Mouse (Mus musculus): ENCODE data around the gene Pank2. TPM values are rescaled to one million over a fixed set of nuclear protein-coding genes. Genes with fewer than 3 reads are reported as not detected.

Gene Pank2
- total RNA-seq, 2 experiments from 2014 or later, result 51.1 to 60.1 TPM

DNA sequence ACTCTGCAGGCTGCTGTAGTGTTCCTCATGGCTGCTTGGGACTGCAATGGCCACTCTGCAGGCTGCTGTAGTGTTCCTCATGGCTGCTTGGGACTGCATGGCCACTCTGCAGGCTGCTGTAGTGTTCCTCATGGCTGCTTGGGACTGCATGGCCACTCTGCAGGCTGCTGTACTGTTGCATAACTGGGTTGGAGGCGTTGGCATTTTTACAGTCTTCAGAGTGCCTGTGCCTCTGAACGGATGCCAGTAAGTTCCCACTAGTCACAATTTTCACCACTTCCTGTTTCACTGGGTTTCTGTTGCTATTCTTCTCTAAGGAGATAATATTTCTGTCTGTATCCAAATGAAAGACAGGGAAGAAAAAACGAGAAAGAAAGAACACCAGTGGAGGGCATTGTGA lies 58.9 kb downstream of the Pank2 start:
- peak; percentile 25 to 71 for DNase-seq (ENCODE audit: low spot score in 2 of 2)

DNA sequence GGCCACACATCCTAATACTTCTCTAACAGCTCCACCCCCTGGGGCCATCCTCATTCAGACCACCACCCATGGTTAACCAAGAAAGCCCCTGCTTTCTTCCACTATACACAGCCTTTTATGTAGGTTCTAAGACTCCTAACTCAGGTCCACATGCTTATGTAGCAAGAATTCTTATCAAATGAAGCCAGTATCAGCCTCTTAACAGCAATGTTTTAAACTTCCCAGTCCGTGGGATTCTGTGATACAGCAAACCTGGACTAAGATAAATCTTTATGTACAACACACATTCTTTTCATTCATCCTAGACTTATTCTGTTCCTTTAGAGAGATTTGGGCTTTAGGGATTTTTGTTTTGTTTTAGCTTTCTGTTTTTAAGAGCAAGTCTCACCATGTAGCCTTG lies 61.4 kb downstream of the Pank2 start:
- no peak for DNase-seq (ENCODE audit: low spot score in 2 of 2)

- DNase-seq (ENCODE audit: low spot score in 2 of 2), result no peak
These were observed 63.7 kb downstream of the Pank2 start for GRCm38 (mm10) chr2:131326044-131326443.

DNA sequence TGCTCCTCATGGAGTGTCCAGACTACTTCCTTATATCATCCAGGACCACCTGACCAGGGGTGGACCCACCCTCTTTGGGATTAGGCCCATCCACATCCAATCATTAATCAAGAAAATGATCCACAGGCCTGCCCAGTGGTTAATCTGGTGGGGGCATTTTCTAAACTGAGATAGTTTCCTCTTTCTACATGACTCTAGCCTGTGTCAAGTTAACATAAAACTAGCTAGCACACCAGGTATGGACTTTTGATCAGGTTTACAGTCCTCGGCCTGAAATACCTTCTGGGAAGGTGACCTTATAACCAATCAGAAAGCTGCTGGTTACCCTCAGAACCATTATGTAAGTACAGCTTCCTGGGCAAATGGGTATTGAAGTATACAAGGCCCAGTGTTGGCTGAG lies 66.7 kb downstream of the Pank2 start:
- no peak for DNase-seq (ENCODE audit: low spot score in 2 of 2)

GRCm38 (mm10) chr2:131330548-131330947 lies 68.3 kb downstream of the Pank2 start:
- no peak for DNase-seq (ENCODE audit: low spot score in 2 of 2)

DNA sequence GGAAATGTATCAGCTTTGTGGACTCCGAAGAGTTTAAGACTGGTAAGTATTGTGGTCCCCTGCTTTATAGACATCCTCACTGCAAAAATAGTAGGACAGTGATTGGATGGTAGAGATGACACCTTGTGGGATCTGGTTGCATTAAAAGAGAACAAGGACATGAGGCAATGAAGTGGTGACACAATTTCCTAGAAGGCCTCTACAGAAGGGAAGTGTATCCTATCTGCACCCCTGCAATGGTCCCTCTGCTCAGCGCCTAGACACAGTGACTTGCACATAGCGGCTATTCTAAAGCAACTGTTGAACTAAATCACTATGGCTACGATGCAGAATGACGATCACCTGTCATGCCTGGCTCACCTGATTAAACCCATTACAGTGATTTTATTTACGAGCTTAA lies 75.3 kb downstream of the Pank2 start:
- DNase-seq (ENCODE audit: low spot score in 2 of 2), result no peak

DNA sequence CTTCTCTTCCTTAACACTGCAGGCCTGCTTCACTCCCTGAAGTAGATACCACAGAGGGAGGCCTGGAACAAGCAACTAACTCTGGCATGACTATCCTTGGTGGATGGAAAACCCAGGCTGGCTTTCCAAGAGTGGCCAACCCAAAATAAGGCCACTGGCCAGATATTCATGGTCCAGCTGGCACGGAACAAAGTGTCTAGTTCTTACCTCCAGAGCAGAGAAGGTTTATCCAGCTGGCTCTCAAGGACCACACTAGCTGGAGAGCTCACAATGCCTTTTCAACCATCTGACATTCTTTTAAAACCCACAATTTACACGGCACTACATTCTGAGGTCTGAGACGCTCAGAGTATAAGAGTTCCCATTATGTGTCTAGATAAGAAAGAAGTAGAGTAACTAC lies 82.2 kb downstream of the Pank2 start:
- peak; percentile 19 to 59 for DNase-seq (ENCODE audit: low spot score in 2 of 2)

GRCm38 (mm10) chr2:131345556-131345955 lies 83.3 kb downstream of the Pank2 start:
- no peak for DNase-seq (ENCODE audit: low spot score in 2 of 2)

Small RNA genes lying within 50 kb of the gene (microRNA-seq; reads per million reads assigned to microRNA genes)
- gene Mir103-2, result 15.0 to 38.4 reads per million in 2 experiments

Other genes with a start within 250 kb of the Pank2 start
- gene Gfra4, start 219.4 kb upstream of the Pank2 start, total RNA-seq (2021), result 10 to 100 TPM; 61.4 to 65.5 TPM
- under 1 TPM; 0.18 to 0.74 TPM for gene Adam33, start 198.7 kb upstream of the Pank2 start, total RNA-seq (2021)
- under 1 TPM; 0.36 to 0.47 TPM for gene Siglec1, start 175.7 kb upstream of the Pank2 start, total RNA-seq (2021)
- 1 to 10 TPM; 6.1 to 8.3 TPM for gene Hspa12b, start 135.2 kb upstream of the Pank2 start, total RNA-seq (2021)
- gene Gm11037, start 129.0 kb upstream of the Pank2 start, total RNA-seq (2021), result not detected
- 10 to 100 TPM; 57.7 to 60.0 TPM for gene 1700037H04Rik, start 102.4 kb upstream of the Pank2 start, total RNA-seq (2021)
- 10 to 100 TPM; 70.4 to 73.5 TPM for gene Cenpb, start 82.4 kb upstream of the Pank2 start, total RNA-seq (2021)
- gene Cdc25b, start 75.5 kb upstream of the Pank2 start, total RNA-seq (2021), result 10 to 100 TPM; 15.5 to 15.9 TPM
- gene Spef1, start 75.2 kb upstream of the Pank2 start, total RNA-seq (2021), result 1 to 10 TPM; 7.2 to 9.0 TPM
- 10 to 100 TPM; 22.1 to 24.4 TPM for gene Ap5s1, start 55.4 kb upstream of the Pank2 start, total RNA-seq (2021)
- 1 to 10 TPM; 7.6 to 9.4 TPM for gene Mavs, start 28.4 kb upstream of the Pank2 start, total RNA-seq (2021)
- 10 to 100 TPM; 28.8 to 32.3 TPM for gene Rnf24, start 90.4 kb downstream of the Pank2 start, total RNA-seq (2021)
- gene Smox, start 229.0 kb downstream of the Pank2 start, total RNA-seq (2021), result 10 to 100 TPM; 77.1 to 86.9 TPM